Mouse (Mus musculus): ENCODE measurements around the gene Ggps1. TPM values are rescaled to one million over a fixed set of nuclear protein-coding genes. Genes with fewer than 3 reads are reported as not detected.

The Ggps1 gene
- polyA plus RNA-seq, 1 experiment, result 40.2 TPM

DNA sequence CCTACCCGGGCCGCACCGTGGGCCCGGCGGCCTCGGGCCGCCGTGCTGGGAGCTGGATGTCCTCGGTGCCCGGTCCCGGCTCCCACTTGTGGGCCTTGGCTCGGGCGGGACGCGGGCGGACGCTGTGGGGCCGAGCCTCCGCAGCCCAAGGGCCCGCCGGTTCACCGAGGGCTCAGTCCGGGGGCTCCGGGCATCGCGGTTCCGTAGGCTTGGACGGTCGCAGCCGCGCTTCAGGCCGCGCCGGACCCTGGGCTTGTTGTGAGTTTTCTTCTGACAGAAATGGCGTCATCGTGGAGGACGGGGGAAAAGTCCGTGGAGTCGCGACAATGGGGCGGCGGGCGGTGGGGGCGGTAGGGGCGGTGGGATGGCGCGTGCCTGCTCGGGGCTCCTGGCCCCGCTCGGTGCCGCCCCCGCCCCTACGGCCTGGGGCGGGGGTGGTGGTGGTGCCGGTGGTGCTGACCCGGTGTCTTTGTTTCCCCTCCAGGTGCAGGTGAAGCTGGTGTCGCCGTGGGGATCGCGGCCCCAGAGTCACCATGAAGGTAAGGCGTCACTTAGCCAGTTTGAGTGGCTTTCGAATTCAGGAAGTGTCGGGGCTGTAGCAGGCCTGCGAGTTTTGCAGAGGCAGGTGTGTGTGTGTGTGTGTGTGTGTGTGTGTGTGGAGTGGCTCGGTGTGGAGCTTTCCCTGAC is 1.2 kb upstream of the Ggps1 start:
- peak; percentile 52 for DNase-seq (ENCODE audit: low read depth)
- no peak for TF ChIP-seq POLR2A (IDR thresholded peaks at IDR 0.05; ENCODE audit: borderline replicate concordance, extremely low read depth, insufficient read depth, insufficient read length, poor library complexity, severe bottlenecking)
- TF ChIP-seq CTCF (IDR thresholded peaks at IDR 0.05; ENCODE audit: borderline replicate concordance, extremely low read depth, insufficient read depth, insufficient read length), result no peak

- no peak for DNase-seq (ENCODE audit: low read depth)
- no peak for TF ChIP-seq POLR2A (IDR thresholded peaks at IDR 0.05; ENCODE audit: borderline replicate concordance, extremely low read depth, insufficient read depth, insufficient read length, poor library complexity, severe bottlenecking)
- no peak for TF ChIP-seq CTCF (IDR thresholded peaks at IDR 0.05; ENCODE audit: borderline replicate concordance, extremely low read depth, insufficient read depth, insufficient read length)
Measured at GRCm38 (mm10) chr13:14063942-14064271, 619 bp upstream of the Ggps1 start.

DNA sequence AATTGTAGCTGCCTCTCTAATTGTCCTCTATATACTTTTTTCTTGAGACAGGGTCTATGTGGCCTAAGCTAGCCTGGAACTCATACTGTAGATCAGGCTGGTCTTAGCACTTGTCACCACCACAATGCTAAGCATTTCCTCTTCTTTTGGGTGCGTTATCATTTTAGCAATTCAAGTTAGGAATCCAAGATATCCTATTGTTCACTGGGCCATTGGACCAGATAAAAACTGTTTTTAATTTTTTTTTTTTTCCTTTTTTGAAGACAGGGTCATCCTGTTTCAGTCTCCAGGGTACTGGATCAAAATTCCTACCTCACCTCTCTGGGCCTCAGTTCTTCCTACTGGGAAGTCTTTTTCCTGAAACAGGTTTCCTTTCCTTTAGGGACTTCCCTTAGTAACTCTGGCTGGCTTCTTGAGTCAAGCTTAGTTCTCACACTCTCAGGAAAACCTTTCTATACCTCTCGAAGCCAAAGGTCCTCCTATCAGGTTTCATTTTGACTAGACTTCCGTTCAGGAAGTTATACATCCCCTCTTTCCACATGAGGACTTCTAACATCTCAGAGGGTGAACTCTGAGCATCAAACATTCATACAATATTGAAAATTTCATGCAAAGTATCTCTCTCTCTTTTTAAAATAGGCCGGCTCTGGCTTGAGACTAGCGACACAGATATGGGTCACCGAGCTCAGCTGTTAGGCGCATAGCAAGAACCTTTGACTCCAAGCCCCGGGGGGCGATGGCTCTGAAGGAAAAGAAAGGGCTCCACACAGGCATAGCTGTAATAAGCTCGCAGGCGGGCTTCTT is 877 bp downstream of the Ggps1 start:
- TF ChIP-seq CTCF (IDR thresholded peaks at IDR 0.05; ENCODE audit: borderline replicate concordance, extremely low read depth, insufficient read depth, insufficient read length) (no peak), POLR2A (IDR thresholded peaks at IDR 0.05; ENCODE audit: borderline replicate concordance, extremely low read depth, insufficient read depth, insufficient read length, poor library complexity, severe bottlenecking) (no peak)
- DNase-seq (ENCODE audit: low read depth), result no peak

GRCm38 (mm10) chr13:14059582-14059981 is 3.7 kb downstream of the Ggps1 start:
- no peak for DNase-seq (ENCODE audit: low read depth)
- TF ChIP-seq POLR2A (IDR thresholded peaks at IDR 0.05; ENCODE audit: borderline replicate concordance, extremely low read depth, insufficient read depth, insufficient read length, poor library complexity, severe bottlenecking), result no peak
- TF ChIP-seq CTCF (IDR thresholded peaks at IDR 0.05; ENCODE audit: borderline replicate concordance, extremely low read depth, insufficient read depth, insufficient read length), result no peak

DNA sequence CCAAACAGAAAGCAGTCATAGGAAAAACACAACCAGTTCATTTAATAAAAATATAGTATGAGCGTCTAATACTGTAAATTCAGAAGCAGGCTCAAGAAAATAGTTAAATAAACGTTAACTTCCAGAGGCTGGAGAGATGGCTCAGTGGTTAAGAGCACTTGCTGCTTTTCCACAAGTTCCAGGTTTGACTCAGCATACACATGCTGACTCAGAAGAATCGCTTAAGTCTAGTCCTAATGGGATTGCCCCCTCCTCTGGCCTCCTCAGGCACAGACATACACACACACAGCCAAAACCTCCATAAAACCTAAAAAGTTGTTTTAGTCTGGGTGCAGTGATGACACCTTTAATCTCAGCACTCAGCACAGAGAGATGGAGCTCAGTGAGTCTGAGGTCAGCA is 6.5 kb downstream of the Ggps1 start:
- no peak for TF ChIP-seq POLR2A (IDR thresholded peaks at IDR 0.05; ENCODE audit: borderline replicate concordance, extremely low read depth, insufficient read depth, insufficient read length, poor library complexity, severe bottlenecking)
- TF ChIP-seq CTCF (IDR thresholded peaks at IDR 0.05; ENCODE audit: borderline replicate concordance, extremely low read depth, insufficient read depth, insufficient read length), result no peak
- no peak for DNase-seq (ENCODE audit: low read depth)

- no peak for TF ChIP-seq CTCF (IDR thresholded peaks at IDR 0.05; ENCODE audit: borderline replicate concordance, extremely low read depth, insufficient read depth, insufficient read length)
- no peak for TF ChIP-seq POLR2A (IDR thresholded peaks at IDR 0.05; ENCODE audit: borderline replicate concordance, extremely low read depth, insufficient read depth, insufficient read length, poor library complexity, severe bottlenecking)
- DNase-seq (ENCODE audit: low read depth), result no peak
Measured at GRCm38 (mm10) chr13:14049878-14050277, 13.4 kb downstream of the Ggps1 start.

DNA sequence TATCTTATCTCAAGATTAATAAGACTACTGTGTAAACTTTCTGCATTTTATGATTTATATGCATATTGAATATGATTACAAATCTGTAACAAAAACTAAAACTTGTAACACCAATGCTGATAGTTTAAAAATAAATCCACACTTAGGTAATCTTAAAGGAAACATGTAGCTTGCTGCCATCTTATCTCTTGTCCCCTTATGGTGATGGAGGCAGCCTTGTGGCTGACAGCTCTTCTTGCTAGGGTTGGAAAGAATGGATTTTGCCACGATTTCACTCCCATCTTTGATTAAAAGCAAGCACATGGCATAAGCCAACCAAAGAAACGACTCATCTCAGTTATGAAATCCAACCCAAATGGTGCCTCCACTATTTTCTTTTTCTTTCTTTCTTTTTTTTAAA is 18.8 kb downstream of the Ggps1 start:
- TF ChIP-seq POLR2A (IDR thresholded peaks at IDR 0.05; ENCODE audit: borderline replicate concordance, extremely low read depth, insufficient read depth, insufficient read length, poor library complexity, severe bottlenecking), result no peak
- TF ChIP-seq CTCF (IDR thresholded peaks at IDR 0.05; ENCODE audit: borderline replicate concordance, extremely low read depth, insufficient read depth, insufficient read length), result no peak
- no peak for DNase-seq (ENCODE audit: low read depth)

DNA sequence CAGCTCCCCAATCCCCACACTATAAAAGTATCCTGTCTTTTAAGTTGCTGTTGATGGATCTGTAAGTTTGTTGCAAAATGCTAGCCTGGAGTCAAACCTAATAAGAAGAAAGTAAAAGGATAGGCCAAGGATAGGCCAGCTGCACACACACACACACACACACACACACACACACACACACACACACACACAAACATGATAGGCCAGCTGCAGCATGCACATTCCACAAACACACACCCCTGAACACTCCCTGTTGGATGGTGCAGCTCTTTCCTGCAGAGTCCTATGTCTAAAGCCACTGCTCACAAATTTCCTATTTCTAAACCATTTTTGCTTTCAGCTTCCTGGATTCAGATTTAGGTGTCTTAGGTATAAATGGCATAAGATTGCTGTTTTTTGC is 19.4 kb downstream of the Ggps1 start:
- TF ChIP-seq POLR2A (IDR thresholded peaks at IDR 0.05; ENCODE audit: borderline replicate concordance, extremely low read depth, insufficient read depth, insufficient read length, poor library complexity, severe bottlenecking), result no peak
- TF ChIP-seq CTCF (IDR thresholded peaks at IDR 0.05; ENCODE audit: borderline replicate concordance, extremely low read depth, insufficient read depth, insufficient read length), result no peak

DNA sequence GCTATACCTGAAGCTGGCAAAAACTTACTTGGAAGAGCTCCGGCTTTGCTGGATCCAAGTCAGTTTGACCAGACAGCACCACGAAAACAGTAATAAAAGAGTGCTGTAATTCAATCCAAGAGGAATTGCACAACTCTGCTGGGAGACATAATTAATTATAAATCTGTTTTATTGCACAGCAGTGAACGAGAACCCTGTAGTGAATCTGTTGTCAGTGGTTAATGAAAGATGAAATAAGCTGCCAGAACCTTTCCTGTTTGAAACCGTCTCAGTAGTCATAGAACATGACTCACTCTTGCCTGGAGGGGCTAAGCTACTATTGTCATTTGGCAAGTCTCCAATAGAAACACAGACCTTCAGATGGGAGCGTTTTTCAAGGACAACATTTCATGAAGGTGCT is 23.1 kb downstream of the Ggps1 start:
- peak; percentile 28 for DNase-seq (ENCODE audit: low read depth)
- no peak for TF ChIP-seq POLR2A (IDR thresholded peaks at IDR 0.05; ENCODE audit: borderline replicate concordance, extremely low read depth, insufficient read depth, insufficient read length, poor library complexity, severe bottlenecking)
- TF ChIP-seq CTCF (IDR thresholded peaks at IDR 0.05; ENCODE audit: borderline replicate concordance, extremely low read depth, insufficient read depth, insufficient read length), result no peak

More for the DNA sequence above, 19.4 kb downstream of the Ggps1 start:
- no peak for DNase-seq (ENCODE audit: low read depth)

DNA sequence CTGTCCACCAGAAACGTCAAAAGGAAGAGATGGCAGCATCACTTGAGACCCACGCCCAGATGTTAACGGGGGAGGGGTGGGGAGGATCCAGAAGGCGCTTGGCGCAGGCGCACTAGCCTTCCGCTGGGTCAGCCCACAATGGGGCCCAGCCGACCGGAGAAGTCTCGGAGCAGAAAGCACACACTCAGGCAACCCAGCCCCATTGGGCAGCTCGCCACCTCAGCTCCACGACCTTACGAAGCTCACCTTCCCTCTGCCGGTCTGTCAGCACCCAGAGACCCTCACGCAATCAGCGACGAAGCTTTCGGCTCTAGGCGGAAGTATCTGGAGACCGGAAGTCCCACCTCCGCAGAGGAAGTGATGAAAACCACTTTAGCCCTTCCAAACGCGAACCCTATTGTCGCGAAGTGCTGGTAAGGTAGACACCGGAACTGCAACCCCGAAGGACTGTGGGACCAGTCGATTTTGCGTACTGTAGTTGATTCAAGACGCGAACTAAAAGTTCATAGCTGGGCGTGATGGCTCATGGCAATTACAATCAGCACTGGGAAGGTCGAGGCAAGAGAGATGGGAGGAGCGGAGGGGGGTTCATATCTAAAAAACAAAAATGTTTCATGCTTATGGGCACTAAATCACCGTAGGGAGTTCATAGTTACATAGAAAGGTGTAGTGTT is 23.9 kb downstream of the Ggps1 start, which contains the start of gene Tbce:
Gene Tbce (minus strand): TSS at position 347 of the 674 bp plus-strand sequence.
- TF ChIP-seq CTCF (IDR thresholded peaks at IDR 0.05; ENCODE audit: borderline replicate concordance, extremely low read depth, insufficient read depth, insufficient read length) (peak; percentile 18; the same call in 1 of the 2 replicates), POLR2A (IDR thresholded peaks at IDR 0.05; ENCODE audit: borderline replicate concordance, extremely low read depth, insufficient read depth, insufficient read length, poor library complexity, severe bottlenecking) (peak; percentile 29; the same call in 1 of the 2 replicates)
- peak; percentile 97 for DNase-seq (ENCODE audit: low read depth)

- TF ChIP-seq CTCF (IDR thresholded peaks at IDR 0.05; ENCODE audit: borderline replicate concordance, extremely low read depth, insufficient read depth, insufficient read length), result no peak
- no peak for TF ChIP-seq POLR2A (IDR thresholded peaks at IDR 0.05; ENCODE audit: borderline replicate concordance, extremely low read depth, insufficient read depth, insufficient read length, poor library complexity, severe bottlenecking)
- no peak for DNase-seq (ENCODE audit: low read depth)
Measured at GRCm38 (mm10) chr13:14038911-14039291, 24.4 kb downstream of the Ggps1 start.

All from brain, embryonic 14.5 days (tissue).